ENCODE assay signal across 27 mouse cellular contexts in the genomic region with DNA sequence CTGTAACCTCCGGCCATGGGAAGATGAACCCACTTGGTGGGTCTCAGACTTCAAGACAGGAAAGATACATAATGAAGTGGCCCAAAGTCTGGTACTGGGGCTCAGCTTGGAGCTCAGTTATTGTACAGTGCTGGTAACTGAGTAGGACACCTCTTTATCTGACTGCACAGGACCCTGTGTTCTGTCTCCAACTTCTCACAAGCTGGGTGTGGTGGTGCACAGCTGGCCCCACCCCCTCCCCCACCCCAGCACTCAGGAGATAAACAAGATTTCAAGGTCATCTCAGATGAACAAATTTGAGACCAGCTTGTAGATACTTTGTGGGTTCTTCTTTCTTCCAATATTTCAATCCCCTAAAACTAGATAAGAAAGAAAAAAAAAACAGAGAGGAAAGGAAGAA. TPM values are rescaled to one million over a fixed set of nuclear protein-coding genes. Genes with fewer than 3 reads are reported as not detected.
DNase-seq lines count a peak whose midpoint lies in the region; ATAC-seq lines count a peak whose summit lies in the region.
"Had no signal": no experiment of that assay in that cellular context is flagged by ENCODE, and none has a peak within 500 bp of the region (broad histone marks: within the 10 kb centered on the region; RNA-seq: fewer than 3 reads in every experiment).

No protein-coding gene starts in this region.

- ATAC-seq in heart, embryonic 13.5 days (ENCODE audit: extremely low read depth, insufficient number of reproducible peaks, low FRiP score, low TSS enrichment): no peak
- peak; percentile 84 for ATAC-seq in liver, embryonic 13.5 days (ENCODE audit: low read depth)
- ATAC-seq in stomach, embryonic 16.5 days (ENCODE audit: insufficient read depth, low FRiP score): no peak
- ATAC-seq in granulocyte monocyte progenitor cell, adult 5-6 weeks (replicated peaks; ENCODE audit: poor library complexity, severe bottlenecking): no peak
- ATAC-seq: forebrain, embryonic 15.5 days; Patski had no signal

- H3K9ac ChIP-seq in heart, embryonic 13.5 days: no peak overlapping the region
- H3K9ac ChIP-seq in liver, embryonic 13.5 days: peak overlapping the region; percentile 62
- H3K9ac ChIP-seq in stomach, embryonic 16.5 days (ENCODE audit: low read length): no peak overlapping the region
- H3K9ac ChIP-seq: forebrain, embryonic 15.5 days; heart, embryonic 15.5 days; hindbrain, embryonic 12.5 days; limb, embryonic 13.5 days; lung, embryonic 15.5 days; midbrain, embryonic 12.5 days; neural tube, embryonic 12.5 days had no signal

- H3K4me2 ChIP-seq in heart, embryonic 13.5 days: 0 out of 2 replicates have a peak overlapping the region, but pooled peaks have one; percentile 16
- H3K4me2 ChIP-seq in liver, embryonic 13.5 days: peak overlapping the region; percentile 64
- no peak overlapping the region for H3K4me2 ChIP-seq in stomach, embryonic 16.5 days (ENCODE audit: low read depth, low read length)
- H3K4me2 ChIP-seq: forebrain, embryonic 15.5 days; heart, embryonic 15.5 days; hindbrain, embryonic 12.5 days; limb, embryonic 13.5 days; lung, embryonic 15.5 days; midbrain, embryonic 12.5 days; neural tube, embryonic 12.5 days had no signal

- WGBS in heart, embryonic 13.5 days: 63% methylated on average over 1 of the region's 1 CpGs
- WGBS in liver, embryonic 13.5 days (ENCODE audit: insufficient replicate concordance): 22% methylated on average over 1 of the region's 1 CpGs
- WGBS in stomach, embryonic 16.5 days: 86% methylated on average over 1 of the region's 1 CpGs

- peak overlapping the region; percentile 12; the same call in 1 of the 2 replicates for H3K27ac ChIP-seq in heart, embryonic 13.5 days (replicated peaks)
- peak overlapping the region; percentile 97 for H3K27ac ChIP-seq in liver, embryonic 13.5 days
- peak overlapping the region; percentile 14; the same call in 1 of the 2 replicates for H3K27ac ChIP-seq in stomach, embryonic 16.5 days (ENCODE audit: low read length)
- H3K27ac ChIP-seq: embryonic facial prominence, embryonic 10.5 days; forebrain, embryonic 15.5 days; heart, embryonic 15.5 days; hindbrain, embryonic 12.5 days; kidney, postnatal 0 days; limb, embryonic 13.5 days; lung, embryonic 15.5 days; macrophage; midbrain, embryonic 12.5 days; neural tube, embryonic 12.5 days had no signal

- peaks cover 4% of the 10 kb centered on the region; the same call in 1 of the 2 replicates for H3K9me3 ChIP-seq in heart, embryonic 13.5 days
- no peaks in the 10 kb centered on the region for H3K9me3 ChIP-seq in liver, embryonic 13.5 days (replicated peaks)
- no peaks in the 10 kb centered on the region for H3K9me3 ChIP-seq in stomach, embryonic 16.5 days (replicated peaks; ENCODE audit: control insufficient read depth, low read length)
- H3K9me3 ChIP-seq: embryonic facial prominence, embryonic 10.5 days; forebrain, embryonic 15.5 days; heart, embryonic 15.5 days; hindbrain, embryonic 12.5 days; limb, embryonic 13.5 days; lung, embryonic 15.5 days; midbrain, embryonic 12.5 days; neural tube, embryonic 12.5 days had no signal

- H3K36me3 ChIP-seq in heart, embryonic 13.5 days: no peaks in the 10 kb centered on the region
- H3K36me3 ChIP-seq in liver, embryonic 13.5 days: peaks cover 2% of the 10 kb centered on the region
- no peaks in the 10 kb centered on the region for H3K36me3 ChIP-seq in stomach, embryonic 16.5 days (ENCODE audit: control insufficient read depth, insufficient read depth, low read length)
- H3K36me3 ChIP-seq: forebrain, embryonic 15.5 days; heart, embryonic 15.5 days; hindbrain, embryonic 12.5 days; limb, embryonic 13.5 days; lung, embryonic 15.5 days; midbrain, embryonic 12.5 days; neural tube, embryonic 12.5 days had no signal

- no peaks in the 10 kb centered on the region for H3K27me3 ChIP-seq in heart, embryonic 13.5 days (replicated peaks)
- no peaks in the 10 kb centered on the region for H3K27me3 ChIP-seq in liver, embryonic 13.5 days
- no peaks in the 10 kb centered on the region for H3K27me3 ChIP-seq in stomach, embryonic 16.5 days (ENCODE audit: control insufficient read depth, insufficient read depth, low read length)
- H3K27me3 ChIP-seq: forebrain, embryonic 15.5 days; heart, embryonic 15.5 days; neural tube, embryonic 12.5 days; Patski had no signal

- DNase-seq in heart, postnatal 36 days: no peak
- DNase-seq in c-Kit-positive CD71-positive TER-119-positive erythroid progenitor cells, embryonic 14.5 days (ENCODE audit: low spot score): peak; percentile 71
- peak; percentile 61 for DNase-seq in liver, embryonic 13.5 days
- DNase-seq in layer of hippocampus, postnatal 10 days (ENCODE audit: low spot score in 2 of 2): no peak
- DNase-seq in adrenal gland, adult (ENCODE audit: inconsistent age in 2 of 2, low spot score in 1 of 2): no peak
- DNase-seq: adrenal gland, postnatal 25 days; B cell, adult 2 months; cerebellum, adult 8-10 months; kidney, adult 18-20 months; layer of hippocampus, postnatal 36 days; right cerebral cortex, adult 18-20 months; thymus, adult 2 months had no signal

- no peak overlapping the region for H3K4me3 ChIP-seq in heart, embryonic 13.5 days
- H3K4me3 ChIP-seq in liver, embryonic 13.5 days (replicated peaks): peak overlapping the region; percentile 28
- H3K4me3 ChIP-seq in stomach, embryonic 16.5 days (replicated peaks; ENCODE audit: low read length): no peak overlapping the region
- H3K4me3 ChIP-seq: embryonic facial prominence, embryonic 10.5 days; forebrain, embryonic 15.5 days; heart, embryonic 15.5 days; hindbrain, embryonic 12.5 days; limb, embryonic 13.5 days; lung, embryonic 15.5 days; midbrain, embryonic 12.5 days; neural tube, embryonic 12.5 days had no signal

- intact Hi-C loops in heart, postnatal 36 days (cut with DNase I): no loop called here

- H3K4me1 ChIP-seq in heart, embryonic 13.5 days: peaks cover 37% of the 10 kb centered on the region
- peaks cover 62% of the 10 kb centered on the region for H3K4me1 ChIP-seq in liver, embryonic 13.5 days (replicated peaks)
- H3K4me1 ChIP-seq in stomach, embryonic 16.5 days (ENCODE audit: control insufficient read depth, insufficient read depth, low read length): peaks cover 22% of the 10 kb centered on the region

RNA-seq across cellular contexts. Expression of a gene that starts 3.0 kb away (rescaled TPM):
- polyA plus RNA-seq in heart, embryonic 13.5 days (2015; fragmentation: Nextera tagmentation; extraction: Ambion mirVana): 11.3 and 12.2 TPM in 2 replicates
- total RNA-seq in heart, postnatal 36 days (2021): 10 to 100 TPM; 45.4 to 46.0 TPM
- 11.5 and 12.8 TPM in 2 replicates for polyA plus RNA-seq in liver, embryonic 13.5 days (2015; fragmentation: Nextera tagmentation; extraction: Ambion mirVana)
- 7.4 and 8.2 TPM in 2 replicates for polyA plus RNA-seq in stomach, embryonic 16.5 days (2015; fragmentation: Nextera tagmentation; extraction: Ambion mirVana)
- 30.6 and 33.7 TPM in 2 replicates for total RNA-seq in granulocyte monocyte progenitor cell, adult 5-6 weeks (2014; fragmentation: Nextera tagmentation)
- 24.2 and 30.8 TPM in 2 replicates for total RNA-seq in granulocyte monocyte progenitor cell, adult 5-6 weeks (2017)
- total RNA-seq in layer of hippocampus, postnatal 10 days (2021): 10 to 100 TPM; 50.8 to 51.0 TPM

RNA-seq across cellular contexts. Expression of a gene that starts 17.2 kb away (rescaled TPM):
- 3.5 TPM in 2 replicates for polyA plus RNA-seq in heart, embryonic 13.5 days (2015; fragmentation: Nextera tagmentation; extraction: Ambion mirVana)
- total RNA-seq in heart, postnatal 36 days (2021): 1 to 10 TPM; 4.3 to 5.6 TPM
- 0.48 and 0.58 TPM in 2 replicates for polyA plus RNA-seq in liver, embryonic 13.5 days (2015; fragmentation: Nextera tagmentation; extraction: Ambion mirVana)
- 0.15 and 0.25 TPM in 2 replicates for polyA plus RNA-seq in stomach, embryonic 16.5 days (2015; fragmentation: Nextera tagmentation; extraction: Ambion mirVana)
- total RNA-seq in granulocyte monocyte progenitor cell, adult 5-6 weeks (2014; fragmentation: Nextera tagmentation): 0.88 TPM in 1 of 2 replicates, not detected in the other
- not detected in 2 replicates for total RNA-seq in granulocyte monocyte progenitor cell, adult 5-6 weeks (2017)
- under 1 TPM in 1 of 2 experiments, not detected in 1; 0.31 TPM for total RNA-seq in layer of hippocampus, postnatal 10 days (2021)
- polyA plus RNA-seq: macrophage had no signal

RNA-seq across cellular contexts. Expression of a gene that starts 26.5 kb away (rescaled TPM):
- 0.74 and 0.99 TPM in 2 replicates for polyA plus RNA-seq in heart, embryonic 13.5 days (2015; fragmentation: Nextera tagmentation; extraction: Ambion mirVana)
- not detected for total RNA-seq in heart, postnatal 36 days (2021)
- polyA plus RNA-seq in liver, embryonic 13.5 days (2015; fragmentation: Nextera tagmentation; extraction: Ambion mirVana): 0.17 and 0.29 TPM in 2 replicates
- polyA plus RNA-seq in stomach, embryonic 16.5 days (2015; fragmentation: Nextera tagmentation; extraction: Ambion mirVana): 1.4 and 2.1 TPM in 2 replicates
- total RNA-seq in granulocyte monocyte progenitor cell, adult 5-6 weeks (2014; fragmentation: Nextera tagmentation): not detected in 2 replicates
- total RNA-seq in granulocyte monocyte progenitor cell, adult 5-6 weeks (2017): not detected in 2 replicates
- 10 to 100 TPM; 13.2 to 23.5 TPM for total RNA-seq in layer of hippocampus, postnatal 10 days (2021)
- total RNA-seq: adrenal gland, postnatal 25 days; common myeloid progenitor, adult 5-6 weeks had no signal
- polyA plus RNA-seq: macrophage had no signal

RNA-seq across cellular contexts. Expression of a gene that starts 40.5 kb away (rescaled TPM):
- 1.9 and 2.6 TPM in 2 replicates for polyA plus RNA-seq in heart, embryonic 13.5 days (2015; fragmentation: Nextera tagmentation; extraction: Ambion mirVana)
- total RNA-seq in heart, postnatal 36 days (2021): under 1 TPM; 0.33 to 0.64 TPM
- 0.15 and 0.30 TPM in 2 replicates for polyA plus RNA-seq in liver, embryonic 13.5 days (2015; fragmentation: Nextera tagmentation; extraction: Ambion mirVana)
- polyA plus RNA-seq in stomach, embryonic 16.5 days (2015; fragmentation: Nextera tagmentation; extraction: Ambion mirVana): 3.8 and 4.1 TPM in 2 replicates
- total RNA-seq in granulocyte monocyte progenitor cell, adult 5-6 weeks (2014; fragmentation: Nextera tagmentation): not detected in 2 replicates
- not detected in 2 replicates for total RNA-seq in granulocyte monocyte progenitor cell, adult 5-6 weeks (2017)
- total RNA-seq in layer of hippocampus, postnatal 10 days (2021): 10 to 100 TPM; 94.6 to 99.0 TPM
- total RNA-seq: common myeloid progenitor, adult 5-6 weeks had no signal
- polyA plus RNA-seq: macrophage had no signal

RNA-seq across cellular contexts. Expression of a gene that starts 53.8 kb away (rescaled TPM):
- 294 and 344 TPM in 2 replicates for polyA plus RNA-seq in heart, embryonic 13.5 days (2015; fragmentation: Nextera tagmentation; extraction: Ambion mirVana)
- total RNA-seq in heart, postnatal 36 days (2021): 100 to 1,000 TPM; 157 TPM
- polyA plus RNA-seq in liver, embryonic 13.5 days (2015; fragmentation: Nextera tagmentation; extraction: Ambion mirVana): 170 and 197 TPM in 2 replicates
- 354 and 410 TPM in 2 replicates for polyA plus RNA-seq in stomach, embryonic 16.5 days (2015; fragmentation: Nextera tagmentation; extraction: Ambion mirVana)
- 209 and 240 TPM in 2 replicates for total RNA-seq in granulocyte monocyte progenitor cell, adult 5-6 weeks (2014; fragmentation: Nextera tagmentation)
- total RNA-seq in granulocyte monocyte progenitor cell, adult 5-6 weeks (2017): 132 and 155 TPM in 2 replicates
- 100 to 1,000 TPM; 122 to 145 TPM for total RNA-seq in layer of hippocampus, postnatal 10 days (2021)

Comparison
In these comparisons a context has a peak if more than half of its experiments do, and no peak if none do; other contexts are left out.
1. H3K27ac ChIP-seq: peak in every context shown above with its lines; median percentile 97 in liver, embryonic 13.5 days; 14 in stomach, embryonic 16.5 days; 12 in heart, embryonic 13.5 days.
2. DNase-seq: peak in c-Kit-positive CD71-positive TER-119-positive erythroid progenitor cells, embryonic 14.5 days (single experiment) and liver, embryonic 13.5 days (single experiment); none in heart, postnatal 36 days (0 of 2), layer of hippocampus, postnatal 10 days (0 of 2) and adrenal gland, adult (0 of 2).
3. RNA of a gene that starts 26.5 kb away (total RNA-seq): 13.2 to 23.5 TPM in layer of hippocampus, postnatal 10 days; not detected in heart, postnatal 36 days and not detected in granulocyte monocyte progenitor cell, adult 5-6 weeks; every median in the first group is over 10 times any median in the second.